In genomic region chr1:160306336-160306735, GRCm38 (mm10) we compare ENCODE assay signal across 15 mouse cellular contexts.
DNase-seq lines count a peak whose midpoint lies in the region; ATAC-seq and TF ChIP-seq lines count a peak whose summit lies in the region.
"Had no signal": no experiment of that assay in that cellular context is flagged by ENCODE, and none has a peak within 500 bp of the region (broad histone marks: within the 10 kb centered on the region; RNA-seq: fewer than 3 reads in every experiment).

No protein-coding gene starts in this region.

- peak overlapping the region; percentile 43 for H3K27ac ChIP-seq in lung, embryonic 16.5 days (ENCODE audit: low read length)
- peak overlapping the region; percentile 36; the same call in 1 of the 2 replicates for H3K27ac ChIP-seq in thymus, adult 2 months (ENCODE audit: control insufficient read depth, insufficient read depth, low read length)
- H3K27ac ChIP-seq in cerebellum, adult 2 months (ENCODE audit: insufficient read depth, low read length): no peak overlapping the region
- H3K27ac ChIP-seq: embryonic facial prominence, embryonic 10.5 days; forebrain, embryonic 13.5 days; midbrain, embryonic 12.5 days had no signal

- H3K9me3 ChIP-seq in erythroblast, embryonic 14.5 days (ENCODE audit: control insufficient read depth, low read length): no peaks in the 10 kb centered on the region
- H3K9me3 ChIP-seq in lung, embryonic 16.5 days (ENCODE audit: control insufficient read depth, low read length): no peaks in the 10 kb centered on the region
- H3K9me3 ChIP-seq: embryonic facial prominence, embryonic 10.5 days; forebrain, embryonic 13.5 days; midbrain, embryonic 12.5 days had no signal

- no peaks in the 10 kb centered on the region for H3K36me3 ChIP-seq in erythroblast, embryonic 14.5 days (ENCODE audit: control insufficient read depth)
- H3K36me3 ChIP-seq in lung, embryonic 16.5 days (ENCODE audit: control insufficient read depth, insufficient read depth, low read length): no peaks in the 10 kb centered on the region
- H3K36me3 ChIP-seq in thymus, adult 2 months (ENCODE audit: control insufficient read depth, insufficient read depth, low read length): no peaks in the 10 kb centered on the region
- H3K36me3 ChIP-seq: embryonic facial prominence, embryonic 10.5 days; midbrain, embryonic 12.5 days had no signal

- H3K9ac ChIP-seq in lung, embryonic 16.5 days (ENCODE audit: low read length): no peak overlapping the region
- H3K9ac ChIP-seq: forebrain, embryonic 13.5 days; midbrain, embryonic 12.5 days had no signal

- TF ChIP-seq POLR2A in thymus, adult 2 months (IDR thresholded peaks at IDR 0.05; ENCODE audit: control insufficient read depth, extremely low read depth, insufficient read depth, low read length, poor library complexity): no peak
- TF ChIP-seq POLR2A in cerebellum, adult 2 months (IDR thresholded peaks at IDR 0.05; ENCODE audit: borderline replicate concordance, insufficient read depth, low read length): no peak

- H3K27me3 ChIP-seq in erythroblast, embryonic 14.5 days (ENCODE audit: control insufficient read depth): no peaks in the 10 kb centered on the region
- H3K27me3 ChIP-seq in lung, embryonic 16.5 days (ENCODE audit: control insufficient read depth, insufficient read depth, low read depth, low read length): no peaks in the 10 kb centered on the region
- H3K27me3 ChIP-seq in thymus, adult 2 months (ENCODE audit: control insufficient read depth, insufficient read depth, low read length): no peaks in the 10 kb centered on the region
- H3K27me3 ChIP-seq in cerebellum, adult 2 months (ENCODE audit: control insufficient read depth, insufficient read depth, low read length): no peaks in the 10 kb centered on the region
- H3K27me3 ChIP-seq: forebrain, embryonic 13.5 days; midbrain, embryonic 12.5 days; Patski had no signal

- TF ChIP-seq CTCF in thymus, adult 2 months (IDR thresholded peaks at IDR 0.05; ENCODE audit: borderline replicate concordance, control insufficient read depth, extremely low read depth, insufficient read depth, low read length, poor library complexity): no peak
- TF ChIP-seq CTCF in cerebellum, adult 2 months (IDR thresholded peaks at IDR 0.05; ENCODE audit: borderline replicate concordance, insufficient read depth, low read depth, low read length): no peak

- ATAC-seq in erythroblast, adult 5-6 weeks (replicated peaks; ENCODE audit: low FRiP score, poor library complexity, severe bottlenecking): no peak
- ATAC-seq in activated CD4-positive, CD25-positive, alpha-beta regulatory T cell, adult 4 months: peak; percentile 21
- ATAC-seq in lung, embryonic 16.5 days (ENCODE audit: low read depth): no peak
- ATAC-seq: forebrain, embryonic 13.5 days; Patski had no signal

- peaks cover 67% of the 10 kb centered on the region for H3K4me1 ChIP-seq in erythroblast, embryonic 14.5 days (ENCODE audit: control insufficient read depth)
- H3K4me1 ChIP-seq in lung, embryonic 16.5 days (replicated peaks; ENCODE audit: control insufficient read depth, insufficient read depth, low read length): peaks cover 14% of the 10 kb centered on the region
- H3K4me1 ChIP-seq in thymus, adult 2 months (replicated peaks; ENCODE audit: control insufficient read depth, insufficient read depth, low read length): peaks cover 15% of the 10 kb centered on the region
- peaks cover 3% of the 10 kb centered on the region; the same call in 1 of the 2 replicates for H3K4me1 ChIP-seq in cerebellum, adult 2 months (ENCODE audit: control insufficient read depth, insufficient read depth, low read length)

- DNase-seq in thymus, adult 2 months: peak; percentile 51
- no peak for DNase-seq in cerebellum, postnatal 10 days
- no peak for DNase-seq in cerebellum, adult 2 months
- no peak for DNase-seq in frontal cortex, postnatal 14 days (ENCODE audit: low spot score in 2 of 2)
- DNase-seq: cerebellum, adult 18-20 months; heart, postnatal 36 days; kidney, adult 8-10 months had no signal

- H3K4me3 ChIP-seq in erythroblast, embryonic 14.5 days (replicated peaks): peak overlapping the region; percentile 34
- peak overlapping the region; percentile 20 for H3K4me3 ChIP-seq in lung, embryonic 16.5 days (ENCODE audit: low read length)
- H3K4me3 ChIP-seq in thymus, adult 2 months (ENCODE audit: control insufficient read depth, insufficient read depth, low read length): peak overlapping the region; percentile 7
- H3K4me3 ChIP-seq in cerebellum, adult 2 months (replicated peaks; ENCODE audit: insufficient read depth, low read depth, low read length): no peak overlapping the region
- H3K4me3 ChIP-seq: embryonic facial prominence, embryonic 10.5 days; forebrain, embryonic 13.5 days; midbrain, embryonic 12.5 days had no signal

- 28% methylated on average over 6 of the region's 6 CpGs for WGBS in lung, embryonic 16.5 days
- 5% methylated on average over 6 of the region's 6 CpGs for WGBS in thymus, adult 2 months
- WGBS in cerebellum, adult 2 months: 89% methylated on average over 6 of the region's 6 CpGs

- peak overlapping the region; percentile 25 for H3K4me2 ChIP-seq in lung, embryonic 16.5 days (ENCODE audit: low read depth, low read length)
- H3K4me2 ChIP-seq: forebrain, embryonic 13.5 days; midbrain, embryonic 12.5 days had no signal
